Comparison of ENCODE assay signal across 8 mouse cellular contexts in the genomic region with DNA sequence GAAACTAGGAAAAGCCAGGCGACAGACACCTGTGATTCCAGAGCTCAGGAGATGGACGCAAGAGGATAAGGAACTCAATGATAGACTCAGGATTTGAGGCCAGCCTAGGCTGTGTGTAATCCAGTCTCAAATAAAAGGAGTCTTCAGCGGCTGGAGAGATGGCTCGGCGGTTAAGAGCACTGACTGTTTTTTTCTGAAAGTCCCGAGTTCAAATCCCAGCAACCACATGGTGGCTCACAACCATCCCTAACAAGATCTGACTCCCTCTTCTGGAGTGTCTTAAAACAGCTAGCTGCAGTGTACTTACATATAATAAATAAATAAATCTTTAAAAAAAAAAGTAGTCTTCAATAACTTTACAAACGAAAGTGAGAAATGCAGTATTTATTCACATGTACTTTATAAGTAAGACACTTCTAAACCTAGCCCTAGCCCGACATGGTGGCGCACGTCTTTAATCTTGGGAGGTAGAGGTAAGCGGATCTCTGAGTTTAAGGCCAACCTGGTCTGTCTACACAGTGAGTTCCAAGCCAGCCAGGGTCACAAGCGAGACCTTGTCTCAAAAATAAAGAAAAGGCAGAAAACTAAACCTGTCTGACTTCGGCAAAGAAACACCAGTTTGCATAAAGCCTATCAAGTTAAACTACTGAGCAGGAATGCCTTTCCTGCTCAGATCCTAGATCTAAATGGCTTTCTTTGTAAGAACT. TPM values are rescaled to one million over a fixed set of nuclear protein-coding genes. Genes with fewer than 3 reads are reported as not detected.
DNase-seq lines count a peak whose midpoint lies in the region; ATAC-seq and TF ChIP-seq lines count a peak whose summit lies in the region.

No protein-coding gene starts in this region.

- no peak for TF ChIP-seq CTCF in bone marrow macrophage, adult 2 months (IDR thresholded peaks at IDR 0.05; ENCODE audit: low read depth, low read length)

- H3K4me2 ChIP-seq in forebrain, embryonic 14.5 days (ENCODE audit: low read length) = peak overlapping the region; percentile 69

- H3K4me3 ChIP-seq in heart, embryonic 10.5 days = peak overlapping the region; percentile 98
- peak overlapping the region; percentile 68 for H3K4me3 ChIP-seq in bone marrow macrophage, adult 2 months (ENCODE audit: insufficient read depth, low read length)
- peak overlapping the region; percentile 85 for H3K4me3 ChIP-seq in forebrain, embryonic 14.5 days (ENCODE audit: low read depth, low read length)
- peak overlapping the region; percentile 95 for H3K4me3 ChIP-seq in midbrain, embryonic 10.5 days

- H3K9ac ChIP-seq in forebrain, embryonic 14.5 days (ENCODE audit: low read length) = peak overlapping the region; percentile 94

- no peak for DNase-seq in heart, embryonic 10.5 days (ENCODE audit: low spot score)
- no peak for DNase-seq in heart, postnatal 25 days (ENCODE audit: low spot score)
- DNase-seq in forebrain, embryonic 14.5 days (ENCODE audit: low spot score) = no peak
- DNase-seq in kidney, adult 9 months = peak; percentile 49
- DNase-seq in midbrain, embryonic 10.5 days (ENCODE audit: low spot score) = no peak
- DNase-seq in thymus, postnatal 25 days = peak; percentile 23
- DNase-seq in gastrocnemius, postnatal 10 days = no peak

- H3K27ac ChIP-seq in heart, embryonic 10.5 days = peak overlapping the region; percentile 99
- peak overlapping the region; percentile 90 for H3K27ac ChIP-seq in bone marrow macrophage, adult 2 months (ENCODE audit: insufficient read depth, low read depth, low read length)
- H3K27ac ChIP-seq in forebrain, embryonic 14.5 days (ENCODE audit: low read depth, low read length) = peak overlapping the region; percentile 96
- peak overlapping the region; percentile 95 for H3K27ac ChIP-seq in midbrain, embryonic 10.5 days (replicated peaks)

- no peak for ATAC-seq in forebrain, embryonic 14.5 days

- H3K27me3 ChIP-seq in heart, embryonic 10.5 days (ENCODE audit: insufficient read depth, poor library complexity, severe bottlenecking) = no peaks in the 10 kb centered on the region
- H3K27me3 ChIP-seq in forebrain, embryonic 14.5 days (replicated peaks; ENCODE audit: control insufficient read depth, insufficient read depth, low read length) = no peaks in the 10 kb centered on the region
- H3K27me3 ChIP-seq in midbrain, embryonic 10.5 days (ENCODE audit: low read depth, poor library complexity, severe bottlenecking) = no peaks in the 10 kb centered on the region

- H3K36me3 ChIP-seq in heart, embryonic 10.5 days = no peaks in the 10 kb centered on the region
- no peaks in the 10 kb centered on the region for H3K36me3 ChIP-seq in forebrain, embryonic 14.5 days (ENCODE audit: control insufficient read depth, insufficient read depth, low read length)
- no peaks in the 10 kb centered on the region for H3K36me3 ChIP-seq in midbrain, embryonic 10.5 days

- intact Hi-C loops in heart, postnatal 25 days (cut with DNase I) = no loop called here

- 23% methylated on average over 13 of the region's 13 CpGs for WGBS in heart, embryonic 10.5 days
- WGBS in forebrain, embryonic 14.5 days = 28% methylated on average over 13 of the region's 13 CpGs
- WGBS in midbrain, embryonic 10.5 days = 28% methylated on average over 13 of the region's 13 CpGs

- peaks cover 8% of the 10 kb centered on the region for H3K4me1 ChIP-seq in heart, embryonic 10.5 days
- peaks cover 7% of the 10 kb centered on the region; the same call in 1 of the 2 replicates for H3K4me1 ChIP-seq in bone marrow macrophage, adult 2 months (ENCODE audit: control insufficient read depth, insufficient read depth, low read length)
- H3K4me1 ChIP-seq in forebrain, embryonic 14.5 days (ENCODE audit: control insufficient read depth, insufficient read depth, low read length) = peaks cover 10% of the 10 kb centered on the region
- H3K4me1 ChIP-seq in midbrain, embryonic 10.5 days = peaks cover 22% of the 10 kb centered on the region

- H3K9me3 ChIP-seq in heart, embryonic 10.5 days = no peaks in the 10 kb centered on the region
- H3K9me3 ChIP-seq in forebrain, embryonic 14.5 days (replicated peaks; ENCODE audit: control insufficient read depth, low read length) = no peaks in the 10 kb centered on the region
- H3K9me3 ChIP-seq in midbrain, embryonic 10.5 days (replicated peaks) = no peaks in the 10 kb centered on the region

- no peak for TF ChIP-seq POLR2A in bone marrow macrophage, adult 2 months (IDR thresholded peaks at IDR 0.05; ENCODE audit: borderline replicate concordance, low read depth, low read length)

RNA-seq across cellular contexts. Expression of a gene that starts 1.1 kb away (rescaled TPM):
- polyA plus RNA-seq in heart, embryonic 10.5 days (2016; fragmentation: Nextera tagmentation; extraction: Ambion mirVana) = 41.3 and 48.5 TPM in 2 replicates
- total RNA-seq in heart, postnatal 25 days (2021) = 10 to 100 TPM; 24.9 to 30.8 TPM
- 53.2 and 55.1 TPM in 2 replicates for polyA plus RNA-seq in bone marrow macrophage, adult 2 months (2012; ENCODE audit: insufficient read depth, insufficient read length, missing spikeins)
- polyA plus RNA-seq in forebrain, embryonic 14.5 days (2014; fragmentation: Nextera tagmentation; extraction: Ambion mirVana) = 26.4 and 34.4 TPM in 2 replicates
- 39.7 and 40.7 TPM in 2 replicates for polyA plus RNA-seq in midbrain, embryonic 10.5 days (2016; fragmentation: Nextera tagmentation; extraction: Ambion mirVana)
- 10 to 100 TPM; 27.2 to 37.3 TPM for total RNA-seq in gastrocnemius, postnatal 10 days (2021)

RNA-seq across cellular contexts. Expression of a gene that starts 58.1 kb away (rescaled TPM):
- polyA plus RNA-seq in heart, embryonic 10.5 days (2016; fragmentation: Nextera tagmentation; extraction: Ambion mirVana) = 28.6 and 33.6 TPM in 2 replicates
- 10 to 100 TPM; 45.3 to 53.2 TPM for total RNA-seq in heart, postnatal 25 days (2021)
- polyA plus RNA-seq in bone marrow macrophage, adult 2 months (2012; ENCODE audit: insufficient read depth, insufficient read length, missing spikeins) = 104 and 127 TPM in 2 replicates
- 54.5 and 59.9 TPM in 2 replicates for polyA plus RNA-seq in forebrain, embryonic 14.5 days (2014; fragmentation: Nextera tagmentation; extraction: Ambion mirVana)
- 30.3 and 35.5 TPM in 2 replicates for polyA plus RNA-seq in midbrain, embryonic 10.5 days (2016; fragmentation: Nextera tagmentation; extraction: Ambion mirVana)
- total RNA-seq in gastrocnemius, postnatal 10 days (2021) = 10 to 100 TPM; 52.7 to 55.7 TPM

Comparison
In these comparisons a context has a peak if more than half of its experiments do, and no peak if none do; other contexts are left out.
1. DNase-seq: peak in kidney, adult 9 months (single experiment) and thymus, postnatal 25 days (single experiment); none in heart, embryonic 10.5 days (single experiment), heart, postnatal 25 days (single experiment), forebrain, embryonic 14.5 days (single experiment), midbrain, embryonic 10.5 days (single experiment) and gastrocnemius, postnatal 10 days (single experiment).
2. Peak in every context shown above with its lines, with median percentiles within 50 percentile points of each other: H3K27ac ChIP-seq and H3K4me3 ChIP-seq.